Mouse (Mus musculus) erythroblast, adult 5-6 weeks (primary cell): ENCODE measurements at regions not wholly inside any gene's neighbourhood (a gene's known extent, or its start where the extent isn't known, plus 50 kb on each side); places are given as distances from the start of the nearest gene placed in this dataset.
"Not testable (repeated sequence)": the region's sequence is repeated elsewhere in the genome, so short reads cannot be mapped to it uniquely, and the experiment has no call there.

Experiments used
- ATAC-seq: replicated peaks from 2 replicates; pipeline ENCODE4 v1.8.0; 2016; ENCODE audit warnings: moderate number of reproducible peaks, mild to moderate bottlenecking, moderate TSS enrichment, inconsistent platforms; ENCODE audit not compliant: poor library complexity, low FRiP score, severe bottlenecking

DNA sequence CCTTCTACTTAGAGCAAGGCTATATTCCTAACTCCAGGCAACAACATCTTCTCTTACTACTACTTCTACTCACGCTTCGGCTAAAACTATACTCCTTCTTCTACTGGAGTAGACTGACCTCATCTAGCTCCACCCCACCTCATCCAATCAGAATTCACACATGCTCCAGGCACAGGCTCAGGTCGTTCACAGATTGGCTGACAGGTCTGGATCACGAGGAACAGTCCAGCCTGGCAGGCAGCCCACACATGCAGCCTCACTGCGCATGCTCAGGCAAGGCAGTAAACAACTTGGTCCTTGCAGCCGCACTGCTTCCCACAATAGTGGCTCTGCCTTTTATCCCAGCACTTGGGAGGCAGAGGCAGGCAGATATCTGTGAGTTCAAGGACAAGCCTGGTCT lies 182.4 kb downstream of the Katnal1 start:
- not testable (repeated sequence) for ATAC-seq

- ATAC-seq, result no peak
These were observed 184.3 kb downstream of the Katnal1 start for GRCm38 (mm10) chr5:148744676-148745391.

DNA sequence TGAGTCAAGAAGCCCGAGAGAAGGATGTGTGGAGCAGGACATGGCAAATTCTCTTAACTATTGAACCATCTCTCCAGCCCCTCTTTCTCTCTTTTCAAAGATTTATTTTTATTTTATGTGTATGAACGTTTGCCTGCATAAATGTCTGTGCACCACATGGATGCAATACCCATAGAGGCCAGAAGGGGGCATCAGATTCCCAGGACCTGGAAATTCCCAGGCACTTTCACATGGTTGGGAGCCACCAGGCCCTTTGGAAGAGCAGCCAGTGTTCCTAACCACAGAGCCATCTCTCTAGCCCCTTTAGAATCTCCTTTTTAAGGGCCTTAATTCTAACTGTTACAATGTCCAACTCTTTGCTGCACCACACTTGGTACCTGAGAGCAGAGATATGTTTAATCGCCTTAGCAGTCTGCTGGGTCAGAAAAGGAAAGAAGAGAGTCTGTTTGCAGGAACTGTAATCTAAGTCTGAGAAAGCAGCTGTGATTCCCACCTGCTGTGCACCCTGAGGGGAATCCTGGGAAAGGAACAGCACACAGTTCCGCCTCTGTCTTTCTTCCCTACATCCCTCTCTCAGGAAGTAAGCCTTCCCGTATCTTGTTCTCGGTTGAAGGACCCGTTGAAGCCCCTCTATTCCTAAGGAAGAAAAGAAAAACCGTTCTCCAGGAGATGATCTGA lies 186.8 kb downstream of the Katnal1 start:
- ATAC-seq, result no peak

DNA sequence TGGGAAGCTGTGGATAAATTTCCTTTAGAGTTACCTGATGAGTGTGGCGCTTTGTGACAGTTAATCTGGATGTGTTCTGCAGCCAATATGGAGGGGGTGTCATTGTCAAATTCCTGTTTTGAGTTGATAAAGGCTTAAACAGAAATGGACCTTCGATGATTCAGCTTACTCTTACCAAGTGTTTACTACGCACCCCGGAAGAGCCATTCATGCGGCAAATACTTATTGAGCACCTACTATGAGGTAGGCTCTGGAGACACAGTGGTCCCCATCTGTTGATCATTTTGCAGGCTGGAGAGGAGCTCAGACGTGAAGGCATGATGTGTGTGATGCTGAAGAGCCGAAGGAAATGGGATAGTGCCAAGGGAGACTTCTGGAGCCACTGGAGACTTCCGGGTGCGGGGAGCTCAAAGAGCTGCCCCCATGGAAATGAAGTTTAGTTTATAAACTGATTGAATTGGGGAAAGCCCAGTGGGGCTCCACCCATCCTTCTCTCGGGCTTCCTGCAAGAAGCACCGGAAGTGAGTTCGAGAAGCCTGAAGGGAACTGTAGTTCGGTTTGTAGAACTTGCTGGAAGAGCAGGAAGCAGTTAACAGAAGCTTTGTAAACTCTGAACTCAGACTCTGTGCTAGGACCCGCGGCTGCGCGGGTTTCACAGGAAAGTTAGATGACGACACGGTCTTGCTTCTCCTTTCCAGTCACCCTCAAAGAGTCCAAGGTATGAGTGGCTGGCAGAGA lies 187.7 kb downstream of the Katnal1 start:
- ATAC-seq, result no peak

GRCm38 (mm10) chr5:148740366-148741266 lies 188.0 kb upstream of the Ubl3 start:
- no peak for ATAC-seq

GRCm38 (mm10) chr5:148739672-148740071 lies 187.1 kb upstream of the Ubl3 start:
- ATAC-seq, result no peak

DNA sequence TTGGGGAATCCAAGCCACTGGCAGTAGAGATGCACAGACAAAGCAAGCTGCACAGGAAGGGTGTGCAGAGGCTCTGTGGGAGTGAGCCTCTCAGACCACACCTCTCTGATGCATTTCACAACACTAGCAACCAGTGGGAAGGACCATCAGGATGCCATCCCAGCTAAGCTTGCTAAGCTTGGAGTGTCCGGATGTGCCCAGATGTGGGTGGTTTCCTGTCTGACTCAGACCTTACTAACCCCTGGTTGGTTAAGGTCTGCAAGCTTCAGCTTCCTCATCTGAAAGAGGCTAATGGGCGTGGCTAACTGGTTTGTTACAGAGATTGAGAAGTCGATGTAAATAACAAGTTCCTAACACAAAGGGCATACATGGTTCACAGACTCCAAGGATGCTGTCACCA lies 186.6 kb upstream of the Ubl3 start:
- no peak for ATAC-seq

GRCm38 (mm10) chr5:148729541-148729940 lies 177.0 kb upstream of the Ubl3 start:
- ATAC-seq, result no peak

- no peak for ATAC-seq
These were observed 175.9 kb upstream of the Ubl3 start for GRCm38 (mm10) chr5:148728492-148728891.

DNA sequence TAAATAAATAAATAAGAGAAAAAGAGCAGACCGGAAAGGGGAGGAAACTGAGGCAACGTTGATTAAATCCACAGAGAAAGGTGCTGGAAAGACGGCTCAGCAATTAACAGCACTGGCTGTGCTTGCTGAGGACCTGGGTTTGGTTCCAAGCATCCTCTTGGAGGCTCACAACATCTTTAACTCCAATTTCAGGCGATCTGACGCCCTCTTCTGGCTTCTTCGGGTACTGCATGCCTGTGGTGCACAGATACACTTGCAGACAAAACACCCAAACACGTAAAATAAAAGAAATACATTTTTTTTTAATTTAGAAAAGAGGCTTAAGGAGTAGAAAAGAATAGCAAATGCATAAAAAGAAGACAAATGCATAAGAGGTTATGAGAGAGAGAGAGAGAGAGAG lies 173.9 kb upstream of the Ubl3 start:
- ATAC-seq, result no peak

DNA sequence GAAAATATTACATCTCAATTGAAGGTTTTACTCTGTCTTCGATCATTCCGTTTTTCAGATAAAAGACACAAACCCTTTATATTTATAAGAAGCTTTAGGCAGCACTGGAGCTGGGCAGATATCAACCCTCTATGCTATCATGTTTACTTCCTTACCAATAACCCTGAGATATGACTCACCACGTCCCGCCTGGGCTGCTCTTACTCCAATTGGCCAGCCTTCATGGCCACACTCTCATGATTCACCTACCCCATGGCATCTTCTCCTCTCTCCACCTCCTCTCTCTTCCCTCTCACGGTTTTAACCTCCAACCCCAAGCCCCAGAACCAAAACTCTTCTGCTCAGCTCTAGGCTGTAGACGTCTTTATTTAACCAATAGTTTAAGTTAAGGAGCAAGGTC lies 171.9 kb upstream of the Ubl3 start:
- ATAC-seq, result no peak

DNA sequence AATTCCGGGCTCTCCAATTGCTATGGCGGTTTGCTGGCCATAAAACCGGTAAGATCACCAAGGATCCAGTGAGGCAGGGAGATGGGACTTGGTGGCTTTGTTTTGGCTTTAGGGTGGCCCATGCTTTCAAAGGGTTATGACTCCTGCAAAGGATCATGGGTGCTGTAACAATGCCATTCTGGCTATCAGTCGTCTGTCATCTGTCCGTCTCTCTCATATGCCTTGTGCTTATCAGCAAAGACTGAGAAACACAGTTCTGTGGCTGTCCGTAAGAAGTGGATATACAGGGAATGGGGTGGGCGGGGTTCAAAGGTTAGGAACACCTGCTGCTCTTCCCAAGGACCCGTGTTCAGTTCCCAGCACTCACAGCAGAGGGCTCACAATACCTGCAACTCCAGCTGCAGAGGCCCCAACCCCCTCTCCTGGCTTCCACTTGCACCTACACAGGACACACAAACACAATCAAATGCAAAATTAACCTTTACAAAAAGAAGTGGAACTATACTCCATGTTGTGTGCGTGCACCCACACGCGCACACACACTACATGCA lies 171.2 kb upstream of the Ubl3 start:
- ATAC-seq, result no peak

- ATAC-seq, result no peak
These were observed 168.0 kb upstream of the Ubl3 start for GRCm38 (mm10) chr5:148720604-148721003.

DNA sequence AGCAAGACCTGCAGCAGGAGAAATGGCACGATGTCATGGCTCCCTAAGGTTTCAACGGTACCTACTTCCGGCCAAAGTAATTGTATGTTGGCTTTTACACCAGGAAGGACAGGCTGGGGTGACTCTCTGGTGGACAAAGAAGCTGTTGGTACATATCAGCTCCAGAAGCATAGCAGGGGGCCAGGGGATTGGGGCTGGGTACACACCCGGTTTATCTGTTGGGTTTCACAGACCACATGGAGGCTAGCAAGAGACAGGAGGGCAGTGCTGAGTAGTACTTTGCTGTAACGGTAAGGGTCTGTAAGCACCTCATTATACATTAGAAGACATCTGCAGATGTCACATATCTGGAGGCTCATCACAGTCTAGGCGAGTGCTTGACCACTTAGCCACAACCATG lies 164.0 kb upstream of the Ubl3 start:
- ATAC-seq, result no peak

DNA sequence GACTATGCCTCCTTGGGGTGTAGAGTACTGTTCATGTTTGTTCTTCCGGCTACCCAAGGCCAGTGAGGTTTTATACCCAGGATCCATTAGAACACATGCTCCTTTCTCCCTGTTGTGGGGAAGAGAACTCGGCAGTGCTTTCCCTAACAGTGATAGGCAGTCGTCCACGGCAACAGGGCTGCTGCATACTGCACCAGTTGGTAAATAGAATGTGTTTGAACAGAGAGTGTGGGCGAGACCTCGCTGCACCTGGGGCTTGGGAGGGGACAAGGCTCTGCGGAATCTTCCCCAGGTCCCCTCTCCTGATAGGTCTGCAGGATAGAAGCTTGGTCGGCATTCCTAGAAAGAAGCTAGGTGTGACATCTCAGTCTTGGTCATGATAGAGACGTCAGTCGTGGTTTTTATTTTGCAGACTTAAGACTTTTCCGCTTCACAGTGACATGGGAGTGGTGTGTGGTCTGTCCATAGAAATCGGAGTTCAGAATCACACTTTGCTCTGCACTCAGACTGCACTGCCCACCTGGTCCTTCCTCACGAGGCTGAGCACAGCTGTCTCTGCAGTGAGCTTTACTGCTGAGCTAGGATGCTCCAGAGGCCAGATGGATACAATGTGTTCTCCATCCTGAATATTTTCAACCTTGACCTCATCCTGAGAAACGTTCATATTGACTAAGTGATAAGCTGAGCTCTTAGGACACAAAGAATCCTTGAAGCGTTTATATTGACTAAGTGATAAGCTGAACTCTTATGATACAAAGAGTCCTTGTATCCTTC lies 162.8 kb upstream of the Ubl3 start:
- ATAC-seq, result no peak

- no peak for ATAC-seq
These were observed 162.2 kb upstream of the Ubl3 start for GRCm38 (mm10) chr5:148714807-148715206.

- no peak for ATAC-seq
These were observed 161.2 kb upstream of the Ubl3 start for GRCm38 (mm10) chr5:148713796-148714195.

DNA sequence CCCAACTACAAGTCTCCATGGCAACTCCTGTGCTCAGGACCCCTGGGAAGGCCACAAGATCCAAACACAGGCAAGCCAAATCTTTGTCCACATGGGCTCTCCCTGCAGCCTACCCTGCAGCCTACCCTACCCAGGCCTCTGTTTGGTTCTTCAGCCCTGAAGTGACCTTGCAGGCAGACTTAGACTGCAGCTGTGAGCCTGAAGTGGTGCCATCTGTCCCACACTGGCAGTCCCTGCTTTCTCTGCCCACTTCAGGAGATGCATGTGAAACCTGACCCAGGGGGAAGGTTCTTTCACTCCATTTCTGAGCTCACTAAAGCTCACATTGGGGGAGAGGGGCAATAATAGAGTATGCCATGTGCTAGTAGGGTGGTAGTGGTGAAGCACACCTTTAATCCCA lies 160.4 kb upstream of the Ubl3 start:
- no peak for ATAC-seq

GRCm38 (mm10) chr5:148711570-148711969 lies 159.0 kb upstream of the Ubl3 start:
- no peak for ATAC-seq
